Mouse (Mus musculus): ENCODE measurements around the gene Ccdc93. TPM values are rescaled to one million over a fixed set of nuclear protein-coding genes. Genes with fewer than 3 reads are reported as not detected.

Gene Ccdc93
- polyA plus RNA-seq, 2 experiments, result 2.4 to 2.7 TPM

DNA sequence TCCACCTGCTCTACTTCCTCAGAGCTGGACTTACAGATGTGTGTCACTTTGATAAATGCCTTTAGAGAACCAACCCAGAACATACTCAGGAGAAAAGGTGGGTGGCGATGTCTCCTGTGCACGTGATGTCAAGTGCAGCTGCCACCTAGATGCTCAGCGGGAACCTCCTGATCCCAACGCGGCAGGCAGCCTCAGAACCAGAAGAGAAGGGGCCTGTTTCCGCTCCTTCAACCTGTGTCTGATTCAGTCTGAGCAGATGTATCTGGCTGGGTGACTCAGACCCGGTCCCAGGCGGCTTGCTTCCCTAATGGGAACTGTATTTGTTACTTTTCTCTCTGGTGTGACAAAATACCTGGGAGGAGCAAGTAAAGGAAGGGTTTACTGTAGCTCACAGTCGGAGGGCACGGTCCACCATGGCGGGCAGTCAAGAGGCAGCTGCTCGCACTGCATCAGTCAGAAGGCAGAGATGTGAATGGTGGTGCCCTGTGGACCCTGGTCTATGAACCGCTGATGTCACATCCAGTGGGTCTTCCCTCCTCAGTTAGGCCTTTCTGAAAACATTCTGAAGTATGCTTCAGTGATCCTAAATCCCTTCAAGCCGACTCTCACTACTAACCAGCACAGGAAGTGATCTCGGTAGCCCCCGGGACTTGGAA is 120.1 kb downstream of the Ccdc93 start:
- H3K9ac ChIP-seq (replicated peaks), result no peak overlapping the region
- H3K4me1 ChIP-seq (replicated peaks; ENCODE audit: control insufficient read depth in 2 of 2, insufficient read depth in 2 of 2, low read length in 1 of 2), result peaks cover 0 to 9% of the 10 kb centered on the region in 2 experiments; a peak in 2 of 4 replicates
- no peak overlapping the region for H3K4me2 ChIP-seq (ENCODE audit: low read depth)
- DNase-seq (ENCODE audit: low read depth in 3 of 3, low spot score in 3 of 3) (no peak), ATAC-seq (ENCODE audit: insufficient read depth) (no peak)
- H3K4me3 ChIP-seq (ENCODE audit: insufficient read depth in 1 of 2, low read depth in 2 of 2, low read length in 2 of 2), result no peak overlapping the region
- WGBS (ENCODE audit: insufficient replicate concordance), result 74% methylated on average over 16 of the region's 16 CpGs
- no peak for TF ChIP-seq EP300 (IDR thresholded peaks at IDR 0.05; ENCODE audit: low read depth)
- no peak for TF ChIP-seq CTCF (IDR thresholded peaks at IDR 0.05; ENCODE audit: low read depth)
- H3K27me3 ChIP-seq (ENCODE audit: control insufficient read depth, insufficient read depth, low read length), result no peaks in the 10 kb centered on the region
- no peaks in the 10 kb centered on the region for H3K9me3 ChIP-seq (ENCODE audit: control insufficient read depth, low read length)
- no peak overlapping the region for H3K27ac ChIP-seq
- H3K36me3 ChIP-seq (replicated peaks; ENCODE audit: control insufficient read depth, insufficient read depth, low read depth), result peaks cover 6% of the 10 kb centered on the region; the same call in 1 of the 2 replicates

DNA sequence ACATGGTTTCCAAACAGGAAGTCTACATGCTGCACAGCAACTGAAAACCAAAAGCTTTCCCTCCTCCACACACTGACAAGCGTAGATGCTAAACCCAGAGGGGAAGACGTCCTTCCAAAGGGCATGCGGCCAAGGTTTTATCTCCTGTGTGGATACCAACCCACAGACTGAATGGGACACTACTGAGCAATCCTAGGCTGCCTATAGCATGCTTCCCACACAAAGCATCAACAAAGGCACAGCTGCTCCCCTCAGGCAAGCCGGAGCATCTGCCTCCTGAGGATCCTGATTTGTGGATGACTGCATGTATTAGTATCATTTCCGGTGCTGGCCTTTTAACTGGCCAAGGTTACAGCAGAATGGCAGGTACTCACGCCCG is 120.6 kb downstream of the Ccdc93 start:
- H3K9me3 ChIP-seq (ENCODE audit: control insufficient read depth, low read length), result no peaks in the 10 kb centered on the region
- TF ChIP-seq CTCF (IDR thresholded peaks at IDR 0.05; ENCODE audit: low read depth) (no peak), EP300 (IDR thresholded peaks at IDR 0.05; ENCODE audit: low read depth) (no peak)
- 79% methylated on average over 7 of the region's 7 CpGs for WGBS (ENCODE audit: insufficient replicate concordance)
- no peak overlapping the region for H3K4me3 ChIP-seq (ENCODE audit: insufficient read depth in 1 of 2, low read depth in 2 of 2, low read length in 2 of 2)
- H3K4me1 ChIP-seq (replicated peaks; ENCODE audit: control insufficient read depth in 2 of 2, insufficient read depth in 2 of 2, low read length in 1 of 2), result peaks cover 0 to 9% of the 10 kb centered on the region in 2 experiments; a peak in 2 of 4 replicates
- no peak overlapping the region for H3K9ac ChIP-seq (replicated peaks)
- ATAC-seq (ENCODE audit: insufficient read depth) (no peak), DNase-seq (ENCODE audit: low read depth in 3 of 3, low spot score in 3 of 3) (no peak)
- no peak overlapping the region for H3K4me2 ChIP-seq (ENCODE audit: low read depth)
- H3K27ac ChIP-seq, result no peak overlapping the region
- peaks cover 9% of the 10 kb centered on the region for H3K36me3 ChIP-seq (replicated peaks; ENCODE audit: control insufficient read depth, insufficient read depth, low read depth)
- H3K27me3 ChIP-seq (ENCODE audit: control insufficient read depth, insufficient read depth, low read length), result no peaks in the 10 kb centered on the region

Other genes starting within 250 kb of the Ccdc93 start
- 4.7 and 6.5 TPM in 2 replicates for gene Insig2, start 98.5 kb upstream of the Ccdc93 start, polyA plus RNA-seq (2012; rRNA removed)
- gene Insig2, start 98.5 kb upstream of the Ccdc93 start, polyA plus RNA-seq (2014; fragmentation: Nextera tagmentation; extraction: Ambion mirVana), result 5.2 and 6.4 TPM in 2 replicates
- gene Htr5b, start 97.4 kb downstream of the Ccdc93 start, polyA plus RNA-seq (2012; rRNA removed), result not detected in 2 replicates
- gene Htr5b, start 97.4 kb downstream of the Ccdc93 start, polyA plus RNA-seq (2014; fragmentation: Nextera tagmentation; extraction: Ambion mirVana), result not detected in 2 replicates
- gene Ddx18, start 136.9 kb downstream of the Ccdc93 start, polyA plus RNA-seq (2012; rRNA removed), result 33.6 and 51.1 TPM in 2 replicates
- 38.8 and 40.4 TPM in 2 replicates for gene Ddx18, start 136.9 kb downstream of the Ccdc93 start, polyA plus RNA-seq (2014; fragmentation: Nextera tagmentation; extraction: Ambion mirVana)